Mouse (Mus musculus) T-helper 17 cell (primary cell): Measurements from ENCODE around the gene Mthfsl.

Source experiments
- in situ Hi-C, 2 experiments: fragments of 300-600 bp; cut with MboI, MseI; formaldehyde crosslinking; loops; 1 replicate in 1 of 2; 2 replicates in 1 of 2; pipeline ENCODE4 v1.15.1; 2025; ENCODE audit warnings: high pct_unique_total_duplicates in 2 of 2

Gene Mthfsl

GRCm38 (mm10) chr9:88719989-88720537 is at the start of gene Mthfsl:
TSS of gene Mthfsl (minus strand) at chr9:88720296.
- in situ Hi-C loops, result loop anchor here (5.0 to 10.0 kb wide), 3 partner anchors 173 to 1395 kb away; partner anchors contain the start of genes Morf4l1 (in 1 of the 2), Mthfs (in 1 of the 2) and Zfp949 (in 1 of the 2)

- in situ Hi-C loops, result loop anchor here (5.0 to 25.0 kb wide), 3 partner anchors 148 to 532 kb away; no protein-coding TSS in a partner anchor
These were observed 49.4 kb upstream of the Mthfsl start for GRCm38 (mm10) chr9:88769470-88769869.

- in situ Hi-C loops, result loop anchor here in 1 of 2 experiments (10.0 kb wide), 1 partner anchor 188 kb away; no protein-coding TSS in a partner anchor
These were observed 26.6 kb upstream of the Mthfsl start for GRCm38 (mm10) chr9:88746687-88747086.

- in situ Hi-C loops, result loop anchor here in 1 of 2 experiments (10.0 kb wide), 1 partner anchor 189 kb away; no protein-coding TSS in a partner anchor
These were observed 25.9 kb upstream of the Mthfsl start for GRCm38 (mm10) chr9:88746046-88746445.

GRCm38 (mm10) chr9:88735289-88735688 is 15.2 kb upstream of the Mthfsl start:
- in situ Hi-C loops, result loop anchor here (5.0 to 10.0 kb wide), 2 partner anchors 190 to 217 kb away; partner anchors contain the start of gene Zfp949 (in 1 of the 2)

- in situ Hi-C loops, result loop anchor here in 1 of 2 experiments (10.0 kb wide), 1 partner anchor 188 kb away; the partner anchor contains the start of gene Zfp949
These were observed 13.1 kb upstream of the Mthfsl start for GRCm38 (mm10) chr9:88733182-88733581.

- in situ Hi-C loops, result loop anchor here in 1 of 2 experiments (10.0 kb wide), 1 partner anchor 188 kb away; the partner anchor contains the start of gene Zfp949
These were observed 12.2 kb upstream of the Mthfsl start for GRCm38 (mm10) chr9:88732334-88732733.

- in situ Hi-C loops, result loop anchor here in 1 of 2 experiments (10.0 kb wide), 1 partner anchor 187 kb away; the partner anchor contains the start of gene Zfp949
These were observed 11.6 kb upstream of the Mthfsl start, which contains the start of gene Bcl2a1d for GRCm38 (mm10) chr9:88731728-88732127. TSS of gene Bcl2a1d (minus strand) at chr9:88731914.

- in situ Hi-C loops, result loop anchor here in 1 of 2 experiments (10.0 kb wide), 1 partner anchor 1386 kb away; the partner anchor contains the start of gene Morf4l1
These were observed 8.2 kb upstream of the Mthfsl start for GRCm38 (mm10) chr9:88728311-88728710.

GRCm38 (mm10) chr9:88721628-88722027 is 1.5 kb upstream of the Mthfsl start:
- in situ Hi-C loops, result loop anchor here (5.0 to 10.0 kb wide), 2 partner anchors 174 to 1393 kb away; partner anchors contain the start of genes Morf4l1 (in 1 of the 2) and Zfp949 (in 1 of the 2)

GRCm38 (mm10) chr9:88719073-88719921 is 799 bp downstream of the Mthfsl start:
- in situ Hi-C loops, result loop anchor here in 1 of 2 experiments (5.0 kb wide), 1 partner anchor 493 kb away; the partner anchor contains the start of gene Mthfs

GRCm38 (mm10) chr9:88718593-88718992 is 1.5 kb downstream of the Mthfsl start:
- in situ Hi-C loops, result loop anchor here in 1 of 2 experiments (5.0 kb wide), 1 partner anchor 494 kb away; the partner anchor contains the start of gene Mthfs

GRCm38 (mm10) chr9:88718140-88718539 is 2.0 kb downstream of the Mthfsl start:
- in situ Hi-C loops, result loop anchor here in 1 of 2 experiments (5.0 kb wide), 1 partner anchor 494 kb away; the partner anchor contains the start of gene Mthfs

- in situ Hi-C loops, result loop anchor here in 1 of 2 experiments (5.0 kb wide), 1 partner anchor 503 kb away; no protein-coding TSS in a partner anchor
These were observed 5.6 kb downstream of the Mthfsl start for GRCm38 (mm10) chr9:88714515-88714914.

GRCm38 (mm10) chr9:88712164-88712749 is 7.8 kb downstream of the Mthfsl start:
- in situ Hi-C loops, result loop anchor here in 1 of 2 experiments (5.0 kb wide), 1 partner anchor 505 kb away; no protein-coding TSS in a partner anchor

- in situ Hi-C loops, result loop anchor here in 1 of 2 experiments (5.0 kb wide), 1 partner anchor 506 kb away; no protein-coding TSS in a partner anchor
These were observed 9.1 kb downstream of the Mthfsl start for GRCm38 (mm10) chr9:88710910-88711438.

- in situ Hi-C loops, result loop anchor here in 1 of 2 experiments (5.0 kb wide), 1 partner anchor 507 kb away; no protein-coding TSS in a partner anchor
These were observed 9.7 kb downstream of the Mthfsl start for GRCm38 (mm10) chr9:88710439-88710838.

GRCm38 (mm10) chr9:88709794-88710193 is 10.3 kb downstream of the Mthfsl start:
- in situ Hi-C loops, result loop anchor here in 1 of 2 experiments (5.0 kb wide), 1 partner anchor 508 kb away; no protein-coding TSS in a partner anchor

GRCm38 (mm10) chr9:88709304-88709703 is 10.8 kb downstream of the Mthfsl start:
- in situ Hi-C loops, result no loop called here

- in situ Hi-C loops, result no loop called here
These were observed 13.4 kb downstream of the Mthfsl start for GRCm38 (mm10) chr9:88706700-88707099.
